Mouse (Mus musculus) bone marrow, adult 2 months (tissue): ENCODE data around the gene Pln. TPM values are rescaled to one million over a fixed set of nuclear protein-coding genes. Genes with fewer than 3 reads are reported as not detected.
A peak's percentile ranks its signal among the peaks of the same experiment; 100 is the strongest.

Experiments
- H3K27ac ChIP-seq: fragments of 200-500 bp; 2 replicates; pipeline ENCODE4 v1.5.1; 2012; ENCODE audit warnings: low read depth, mild to moderate bottlenecking, control low read depth, inconsistent platforms, low read length; ENCODE audit not compliant: control insufficient read depth, poor library complexity, insufficient read depth
- H3K4me1 ChIP-seq: fragments of 200-500 bp; 2 replicates; pipeline ENCODE4 v1.6.1; 2011; ENCODE audit warnings: low read length; ENCODE audit not compliant: control insufficient read depth, insufficient read depth
- H3K4me3 ChIP-seq: fragments of 200-500 bp; replicated peaks from 2 replicates; pipeline ENCODE3; 2011; ENCODE audit warnings: mild to moderate bottlenecking, low read depth, low read length, control low read depth; ENCODE audit not compliant: control insufficient read depth
- CTCF ChIP-seq: fragments of 200-500 bp; IDR thresholded peaks from 2 replicates; pipeline ENCODE4 v1.5.1; 2011; ENCODE audit warnings: low read length, control low read depth; ENCODE audit not compliant: control insufficient read depth, insufficient read depth
- POLR2A ChIP-seq: fragments of 200-500 bp; IDR thresholded peaks from 2 replicates; pipeline ENCODE4 v1.6.1; 2011; ENCODE audit warnings: low read depth, mild to moderate bottlenecking, control low read depth, low read length, borderline replicate concordance; ENCODE audit not compliant: control insufficient read depth
- WGBS: fragments of 180-500 bp; shearing (Covaris S2); methylation state at CpG from one replicate; pipeline ENCODE4 v1.1.7; 2018; 5-methylcytosine and 5-hydroxymethylcytosine counted together
- polyA plus RNA-seq: library from polyadenylated mRNA; stranded (reverse); fragments of >200 nt; gene quantifications from 2 replicates; pipeline ENCODE4 v1.2.4, GENCODE M21; 2011; ENCODE audit warnings: low replicate concordance; ENCODE audit not compliant: missing spikeins, insufficient read depth, insufficient read length

Pln gene
- polyA plus RNA-seq, 1 experiment: 1.1 TPM

- no peaks in the 10 kb centered on the region for H3K4me1 ChIP-seq
- H3K4me3 ChIP-seq: no peak overlapping the region
- 77% methylated on average over 5 of the region's 5 CpGs for WGBS
- TF ChIP-seq POLR2A: no peak
- no peak for TF ChIP-seq CTCF
- no peak overlapping the region for H3K27ac ChIP-seq
Observed at GRCm38 (mm10) chr10:53346916-53347315, 9.4 kb downstream of the Pln start.

- WGBS: 51% methylated on average over 10 of the region's 10 CpGs
- TF ChIP-seq CTCF (peak; percentile 34; the same call in 1 of the 2 replicates), POLR2A (no peak)
- no peak overlapping the region for H3K27ac ChIP-seq
Observed at GRCm38 (mm10) chr10:53347787-53348755, 10.6 kb downstream of the Pln start.

GRCm38 (mm10) chr10:53349254-53349653 is 11.8 kb downstream of the Pln start:
- no peak for TF ChIP-seq CTCF
- no peak for TF ChIP-seq POLR2A
- Histone ChIP-seq H3K4me3 (no peak overlapping the region), H3K4me1 (no peaks in the 10 kb centered on the region), H3K27ac (no peak overlapping the region)
- 62% methylated on average over 1 of the region's 1 CpGs for WGBS

More at GRCm38 (mm10) chr10:53347787-53348755, 10.6 kb downstream of the Pln start:
- Histone ChIP-seq H3K4me1 (no peaks in the 10 kb centered on the region), H3K4me3 (no peak overlapping the region)

GRCm38 (mm10) chr10:53353665-53354064 is 16.2 kb downstream of the Pln start:
- WGBS: 72% methylated on average over 3 of the region's 3 CpGs
- TF ChIP-seq CTCF (no peak), POLR2A (no peak)
- no peak overlapping the region for H3K4me3 ChIP-seq
- no peak overlapping the region for H3K27ac ChIP-seq
- no peaks in the 10 kb centered on the region for H3K4me1 ChIP-seq

GRCm38 (mm10) chr10:53359016-53359415 is 21.5 kb downstream of the Pln start:
- Histone ChIP-seq H3K27ac (no peak overlapping the region), H3K4me3 (no peak overlapping the region), H3K4me1 (no peaks in the 10 kb centered on the region)
- WGBS: 93% methylated on average over 3 of the region's 3 CpGs
- no peak for TF ChIP-seq POLR2A
- no peak for TF ChIP-seq CTCF

- no peak for TF ChIP-seq CTCF
- no peak for TF ChIP-seq POLR2A
- Histone ChIP-seq H3K27ac (no peak overlapping the region), H3K4me1 (no peaks in the 10 kb centered on the region; the same call in 1 of the 2 replicates), H3K4me3 (no peak overlapping the region)
Observed at GRCm38 (mm10) chr10:53364311-53364710, 26.8 kb downstream of the Pln start.

GRCm38 (mm10) chr10:53367265-53367664 is 29.8 kb downstream of the Pln start:
- 85% methylated on average over 2 of the region's 2 CpGs for WGBS
- no peak overlapping the region for H3K4me3 ChIP-seq
- H3K27ac ChIP-seq: no peak overlapping the region
- TF ChIP-seq CTCF (no peak), POLR2A (no peak)
- H3K4me1 ChIP-seq: no peaks in the 10 kb centered on the region; the same call in 1 of the 2 replicates

GRCm38 (mm10) chr10:53373885-53374578 is 36.6 kb downstream of the Pln start:
- Histone ChIP-seq H3K4me3 (no peak overlapping the region), H3K27ac (no peak overlapping the region), H3K4me1 (peaks cover 3% of the 10 kb centered on the region; the same call in 1 of the 2 replicates)
- whole genome bisulfite sequencing: 45% methylated on average over 6 of the region's 6 CpGs
- no peak for TF ChIP-seq CTCF
- no peak for TF ChIP-seq POLR2A
